Mouse (Mus musculus) kidney, adult 2 months (tissue): ENCODE measurements around the gene Sptbn1.

ENCODE experiments used
- CTCF ChIP-seq: fragments of 200-500 bp; conservative IDR thresholded peaks from 2 replicates; pipeline ENCODE4 v1.5.1; 2011; ENCODE audit warnings: low read depth, mild to moderate bottlenecking, control low read depth, low read length, moderate library complexity, mixed read lengths; ENCODE audit not compliant: insufficient read depth, insufficient read length
- POLR2A ChIP-seq: fragments of 200-500 bp; IDR thresholded peaks from one replicate; pipeline ENCODE4 v1.6.1; 2011; ENCODE audit warnings: low read depth, low read length, control low read depth

- no peak for TF ChIP-seq CTCF
- no peak for TF ChIP-seq POLR2A
These were observed 104.1 kb downstream of the Sptbn1 start for GRCm38 (mm10) chr11:30163870-30164269.
